Mouse (Mus musculus) urinary bladder, postnatal 0 days (tissue): ENCODE measurements around the gene Bicd2. TPM values are rescaled to one million over a fixed set of nuclear protein-coding genes. Genes with fewer than 3 reads are reported as not detected.

Experiments used
- polyA plus RNA-seq: library from polyadenylated mRNA; unstranded; fragments of >200 nt; fragmentation: Nextera tagmentation; extraction: Ambion mirVana; gene quantifications from 2 replicates; pipeline ENCODE4 v1.2.1, GENCODE M21; 2015

The Bicd2 gene
- polyA plus RNA-seq = 33.4 and 39.9 TPM in 2 replicates

DNA sequence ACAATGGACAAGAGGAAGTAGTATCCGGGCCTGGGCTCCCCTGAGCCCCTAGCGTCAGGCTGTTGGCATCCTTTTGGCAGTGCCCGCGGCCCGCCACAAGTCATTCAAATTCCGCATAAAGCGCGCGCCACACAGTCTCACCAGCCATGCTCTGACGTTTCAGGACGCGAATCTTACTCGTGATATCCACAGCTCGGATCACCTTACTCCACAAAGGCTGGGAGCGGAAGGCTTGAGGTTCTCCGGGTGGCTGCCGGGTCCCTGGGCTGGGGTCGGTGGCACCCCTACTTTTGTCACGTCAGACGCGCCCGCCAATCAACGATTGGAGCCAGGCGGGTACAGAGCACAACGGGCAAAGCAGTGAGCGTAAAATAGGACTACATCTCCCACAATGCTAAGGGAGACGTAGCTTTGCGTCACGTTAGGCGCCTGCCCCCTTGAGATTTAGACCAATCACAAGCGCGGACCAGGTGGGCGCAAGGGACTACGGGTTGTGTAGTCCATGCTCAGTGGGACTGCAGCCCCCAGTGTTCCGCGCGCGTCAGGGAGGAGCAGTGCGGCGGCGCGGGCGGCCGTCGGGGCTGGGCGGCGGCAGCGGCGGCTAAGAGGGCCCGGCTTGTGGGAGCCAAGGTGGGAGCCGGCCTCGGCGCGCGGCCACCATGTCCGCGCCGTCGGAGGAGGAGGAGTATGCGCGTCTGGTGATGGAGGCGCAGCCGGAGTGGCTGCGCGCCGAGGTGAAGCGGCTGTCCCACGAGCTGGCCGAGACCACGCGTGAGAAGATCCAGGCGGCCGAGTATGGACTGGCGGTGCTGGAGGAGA, at the start of gene Bicd2:
Bicd2 (plus strand) TSS at position 574 of the 819 bp plus-strand sequence.

DNA sequence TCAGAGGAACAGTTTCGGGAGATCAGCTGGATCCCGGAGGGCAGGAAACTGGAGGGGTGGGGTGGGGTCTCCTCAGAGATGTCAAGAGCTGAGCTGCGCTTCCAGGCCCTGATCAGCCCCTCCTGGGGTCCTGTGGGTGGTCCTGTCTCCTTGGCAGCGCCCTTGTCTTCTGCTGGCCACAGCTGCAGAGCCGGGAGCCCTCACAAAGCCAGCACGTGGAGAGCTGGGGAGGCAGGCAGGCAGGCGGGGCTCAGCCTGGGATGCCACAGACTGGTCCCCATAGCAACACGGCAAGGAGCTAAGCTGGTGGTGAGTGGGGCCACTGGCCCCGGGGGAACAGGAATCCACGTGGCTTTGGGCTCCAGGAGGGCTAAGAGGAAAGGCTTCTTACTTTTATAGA, 21.3 kb upstream of the Bicd2 start, which contains the start of gene Fgd3:
Fgd3 (minus strand) TSS at position 272 of the 400 bp plus-strand sequence.

DNA sequence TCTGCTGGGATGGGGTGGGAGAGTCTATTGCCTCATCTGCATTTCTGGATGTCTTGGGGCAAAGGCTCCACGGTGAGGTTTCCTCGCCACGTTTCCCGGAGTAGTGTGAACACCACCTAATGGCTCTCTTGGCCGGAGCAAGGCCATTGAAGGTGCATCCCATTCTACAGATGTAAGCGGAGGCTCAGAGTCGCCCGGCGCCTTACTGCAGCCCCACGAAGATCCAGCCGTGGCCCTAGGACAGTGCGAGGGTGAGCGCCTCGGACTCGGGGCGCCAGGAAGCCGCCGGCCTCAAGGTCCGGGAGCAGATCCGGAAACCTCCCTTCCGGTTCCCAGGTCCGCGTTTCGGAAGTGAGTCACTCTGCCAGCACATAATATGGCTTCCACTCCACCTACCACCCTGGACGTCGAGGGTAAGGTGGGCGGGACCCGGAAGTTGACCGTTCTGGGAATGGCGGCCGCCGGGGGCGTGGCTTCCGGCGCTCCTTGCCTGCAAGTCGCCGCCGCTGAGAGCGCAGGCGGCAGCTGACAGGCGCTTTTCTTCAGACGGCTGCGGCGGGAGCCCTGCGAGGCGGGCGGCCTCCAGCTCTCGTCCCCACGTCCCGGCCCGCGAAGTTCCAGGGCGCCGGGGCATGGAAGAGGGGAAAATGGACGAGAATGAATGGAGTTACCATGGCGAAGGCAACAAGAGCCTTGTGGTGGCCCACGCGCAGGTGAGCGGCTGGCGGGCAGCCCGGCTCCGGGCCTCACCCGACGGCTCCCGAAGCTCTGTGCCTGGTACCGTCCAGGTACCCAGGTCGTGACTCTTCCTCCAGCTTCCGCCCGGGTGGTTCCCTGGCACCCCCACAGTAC, 79.6 kb downstream of the Bicd2 start, which contains the start of gene Ippk:
Ippk (plus strand) TSS at position 496 of the 852 bp plus-strand sequence.

Other genes starting within 250 kb of the Bicd2 start
- gene Wnk2, start 193.6 kb upstream of the Bicd2 start, polyA plus RNA-seq = 3.7 and 3.9 TPM in 2 replicates
- 65.9 and 82.7 TPM in 2 replicates for gene Ninj1, start 154.1 kb upstream of the Bicd2 start, polyA plus RNA-seq
- gene Card19, start 125.5 kb upstream of the Bicd2 start, polyA plus RNA-seq = 112 and 115 TPM in 2 replicates
- 2.1 and 3.1 TPM in 2 replicates for gene Susd3, start 92.9 kb upstream of the Bicd2 start, polyA plus RNA-seq
- 2.7 and 2.9 TPM in 2 replicates for gene Fgd3, start 21.3 kb upstream of the Bicd2 start, polyA plus RNA-seq
- 9.0 and 9.4 TPM in 2 replicates for gene Ippk, start 79.7 kb downstream of the Bicd2 start, polyA plus RNA-seq
- 0.34 and 0.68 TPM in 2 replicates for gene Tes3-ps, start 151.7 kb downstream of the Bicd2 start, polyA plus RNA-seq
- 2.1 and 2.4 TPM in 2 replicates for gene Ecm2, start 163.2 kb downstream of the Bicd2 start, polyA plus RNA-seq
- gene Aspn, start 202.9 kb downstream of the Bicd2 start, polyA plus RNA-seq = 67.0 and 93.4 TPM in 2 replicates
- gene Omd, start 240.9 kb downstream of the Bicd2 start, polyA plus RNA-seq = 1.5 and 1.7 TPM in 2 replicates